Mouse (Mus musculus) MEL (cell line): ENCODE measurements around the gene Vps13d. TPM values are rescaled to one million over a fixed set of nuclear protein-coding genes. Genes with fewer than 3 reads are reported as not detected.

Experiments used
- DNase-seq: peaks from one replicate; pipeline ENCODE4 v3.0.0; 2011; ENCODE audit warnings: low read depth, low spot score
- H3K27ac ChIP-seq: 2 replicates; pipeline ENCODE4 v1.5.1; 2012; ENCODE audit warnings: low read depth, mild to moderate bottlenecking, control low read depth, low read length, moderate library complexity; ENCODE audit not compliant: control insufficient read depth
- H3K27me3 ChIP-seq, 2 experiments: fragments of 150-350 bp in 1 of 2; sonication (generic) in 1 of 2; 2 replicates each; pipeline ENCODE4 v1.6.1; 2012; ENCODE audit warnings: low read length in 2 of 2, mild to moderate bottlenecking in 2 of 2, improper control_type of control experiment in 1 of 2, moderate library complexity in 1 of 2; ENCODE audit not compliant: insufficient read depth in 2 of 2, control insufficient read depth in 1 of 2
- H3K36me3 ChIP-seq, 2 experiments: 2 replicates each; pipeline ENCODE4 v1.6.1; 2012 to 2014; ENCODE audit warnings: low read length in 2 of 2, improper control_type of control experiment in 1 of 2, inconsistent platforms in 1 of 2, mild to moderate bottlenecking in 1 of 2; ENCODE audit not compliant: insufficient read depth in 2 of 2, control insufficient read depth in 1 of 2
- H3K4me1 ChIP-seq, 2 experiments: fragments of 150-350 bp in 1 of 2; sonication (generic) in 1 of 2; 2 replicates each; pipeline ENCODE4 v1.6.1; 2012; ENCODE audit warnings: low read length in 2 of 2, improper control_type of control experiment in 1 of 2, mild to moderate bottlenecking in 1 of 2; ENCODE audit not compliant: insufficient read depth in 2 of 2, control insufficient read depth in 1 of 2
- H3K4me3 ChIP-seq, 2 experiments: fragments of 150-350 bp in 1 of 2; sonication (generic) in 1 of 2; 2 replicates each; pipeline ENCODE4 v1.5.1; 2012; ENCODE audit warnings: low read depth in 2 of 2, low read length in 2 of 2, mild to moderate bottlenecking in 2 of 2, moderate library complexity in 2 of 2, control low read depth in 1 of 2, improper control_type of control experiment in 1 of 2; ENCODE audit not compliant: control insufficient read depth in 1 of 2, insufficient read depth in 1 of 2
- H3K79me2 ChIP-seq: 2 replicates; pipeline ENCODE4 v1.6.1; 2012; ENCODE audit warnings: mild to moderate bottlenecking, low read length, moderate library complexity; ENCODE audit not compliant: control insufficient read depth, poor library complexity, insufficient read depth
- H3K9ac ChIP-seq: 2 replicates; pipeline ENCODE4 v1.6.1; 2012; ENCODE audit warnings: low read depth, mild to moderate bottlenecking, control low read depth, low read length, moderate library complexity; ENCODE audit not compliant: control insufficient read depth, poor library complexity, severe bottlenecking
- H3K9me3 ChIP-seq: fragments of 150-350 bp; sonication (generic); replicated peaks from 2 replicates; pipeline ENCODE4 v1.6.1; 2012; ENCODE audit warnings: mild to moderate bottlenecking, low read length, improper control_type of control experiment, moderate library complexity; ENCODE audit not compliant: insufficient read depth
- BHLHE40 ChIP-seq: IDR thresholded peaks from 2 replicates; pipeline ENCODE4 v1.6.1; 2012; ENCODE audit warnings: low read depth, mild to moderate bottlenecking, inconsistent platforms, low read length, improper control_type of control experiment, borderline replicate concordance
- CHD1 ChIP-seq: IDR thresholded peaks from 2 replicates; pipeline ENCODE4 v1.6.1; 2012; ENCODE audit warnings: low read depth, mild to moderate bottlenecking, inconsistent platforms, low read length, improper control_type of control experiment
- CHD2 ChIP-seq: IDR thresholded peaks from 2 replicates; pipeline ENCODE4 v1.6.1; 2011; ENCODE audit warnings: low read length, improper control_type of control experiment
- E2F4 ChIP-seq: IDR thresholded peaks from 2 replicates; pipeline ENCODE4 v1.6.1; 2011; ENCODE audit warnings: low read depth, low read length, improper control_type of control experiment, borderline replicate concordance
- EP300 ChIP-seq, 2 experiments: IDR thresholded peaks; 2 replicates each; pipeline ENCODE4 v1.6.1; 2011; ENCODE audit warnings: improper control_type of control experiment in 2 of 2, low read length in 2 of 2, low read depth in 1 of 2, mild to moderate bottlenecking in 1 of 2
- ETS1 ChIP-seq: IDR thresholded peaks from 2 replicates; pipeline ENCODE4 v1.6.1; 2012; ENCODE audit warnings: low read depth, mild to moderate bottlenecking, inconsistent platforms, low read length, improper control_type of control experiment, moderate library complexity
- GABPA ChIP-seq: IDR thresholded peaks from 2 replicates; pipeline ENCODE4 v1.6.1; 2012; ENCODE audit warnings: low read depth, mild to moderate bottlenecking, inconsistent platforms, low read length, improper control_type of control experiment, moderate library complexity
- HCFC1 ChIP-seq: IDR thresholded peaks from 2 replicates; pipeline ENCODE4 v1.6.1; 2012; ENCODE audit warnings: low read depth, mild to moderate bottlenecking, inconsistent platforms, low read length, improper control_type of control experiment, moderate library complexity
- JUND ChIP-seq: IDR thresholded peaks from 2 replicates; pipeline ENCODE4 v1.6.1; 2011; ENCODE audit warnings: low read depth, mild to moderate bottlenecking, improper control_type of control experiment, low read length
- MAX ChIP-seq: IDR thresholded peaks from 2 replicates; pipeline ENCODE4 v1.6.1; 2011; ENCODE audit warnings: low read length, improper control_type of control experiment
- MAZ ChIP-seq: IDR thresholded peaks from 2 replicates; pipeline ENCODE4 v1.6.1; 2012; ENCODE audit warnings: low read depth, mild to moderate bottlenecking, inconsistent platforms, low read length, improper control_type of control experiment
- MEF2A ChIP-seq: IDR thresholded peaks from 2 replicates; pipeline ENCODE4 v1.6.1; 2014; ENCODE audit warnings: low read depth, mild to moderate bottlenecking, inconsistent platforms, low read length, improper control_type of control experiment; ENCODE audit not compliant: poor library complexity, insufficient replicate concordance, severe bottlenecking; ENCODE audit errors: extremely low read depth
- NRF1 ChIP-seq: IDR thresholded peaks from 2 replicates; pipeline ENCODE4 v1.6.1; 2014; ENCODE audit warnings: low read depth, mild to moderate bottlenecking, inconsistent platforms, low read length, improper control_type of control experiment, moderate library complexity; ENCODE audit not compliant: poor library complexity, insufficient read depth, severe bottlenecking
- TBP ChIP-seq: IDR thresholded peaks from 2 replicates; pipeline ENCODE4 v1.8.0; 2011; ENCODE audit warnings: low read depth, low read length, improper control_type of control experiment
- USF2 ChIP-seq, 2 experiments: IDR thresholded peaks; 2 replicates each; pipeline ENCODE4 v1.6.1; 2011 to 2012; ENCODE audit warnings: improper control_type of control experiment in 2 of 2, low read length in 2 of 2, borderline replicate concordance in 1 of 2, inconsistent platforms in 1 of 2, low read depth in 1 of 2, mild to moderate bottlenecking in 1 of 2; ENCODE audit not compliant: insufficient read depth in 1 of 2
- ZKSCAN1 ChIP-seq: IDR thresholded peaks from 2 replicates; pipeline ENCODE4 v1.6.1; 2012; ENCODE audit warnings: low read depth, mild to moderate bottlenecking, inconsistent platforms, low read length, improper control_type of control experiment, moderate library complexity
- ZMIZ1 ChIP-seq: IDR thresholded peaks from 2 replicates; pipeline ENCODE4 v1.6.1; 2012; ENCODE audit warnings: low read depth, mild to moderate bottlenecking, inconsistent platforms, low read length, improper control_type of control experiment, moderate library complexity
- polyA plus RNA-seq, 2 experiments: library from polyadenylated mRNA; stranded (reverse) in 1 of 2; unstranded in 1 of 2; fragments of >175 nt in 1 of 2; fragments of >200 nt in 1 of 2; gene quantifications; 2 replicates each; pipeline versions ENCODE4 v1.2.1 to v1.2.4; 2012; ENCODE audit warnings: low replicate concordance in 2 of 2, low read depth in 1 of 2; ENCODE audit not compliant: insufficient read length in 2 of 2, insufficient read depth in 1 of 2, missing spikeins in 1 of 2
- total RNA-seq: library from RNA; depleted of rRNA; stranded (reverse); fragments of 300-350 nt; gene quantifications from 2 replicates; pipeline ENCODE4 v1.2.3, GENCODE M21; 2012

Vps13d gene
- total and polyA plus RNA-seq, 3 experiments: 8.9 to 14.5 (median 13.2) TPM

GRCm38 (mm10) chr4:145067019-145067680 is 127.7 kb downstream of the Vps13d start:
- no peaks in the 10 kb centered on the region for H3K9me3 ChIP-seq
- H3K27ac ChIP-seq: no peak overlapping the region
- H3K36me3 ChIP-seq: peaks cover 0 to 7% of the 10 kb centered on the region in 2 experiments; a peak in 2 of 4 replicates
- no peak overlapping the region for H3K9ac ChIP-seq
- H3K4me1 ChIP-seq: no peaks in the 10 kb centered on the region
- H3K79me2 ChIP-seq: no peaks in the 10 kb centered on the region
- H3K4me3 ChIP-seq: no peak overlapping the region
- DNase-seq: no peak
- H3K27me3 ChIP-seq: no peaks in the 10 kb centered on the region
- TF ChIP-seq TBP: no peak

DNA sequence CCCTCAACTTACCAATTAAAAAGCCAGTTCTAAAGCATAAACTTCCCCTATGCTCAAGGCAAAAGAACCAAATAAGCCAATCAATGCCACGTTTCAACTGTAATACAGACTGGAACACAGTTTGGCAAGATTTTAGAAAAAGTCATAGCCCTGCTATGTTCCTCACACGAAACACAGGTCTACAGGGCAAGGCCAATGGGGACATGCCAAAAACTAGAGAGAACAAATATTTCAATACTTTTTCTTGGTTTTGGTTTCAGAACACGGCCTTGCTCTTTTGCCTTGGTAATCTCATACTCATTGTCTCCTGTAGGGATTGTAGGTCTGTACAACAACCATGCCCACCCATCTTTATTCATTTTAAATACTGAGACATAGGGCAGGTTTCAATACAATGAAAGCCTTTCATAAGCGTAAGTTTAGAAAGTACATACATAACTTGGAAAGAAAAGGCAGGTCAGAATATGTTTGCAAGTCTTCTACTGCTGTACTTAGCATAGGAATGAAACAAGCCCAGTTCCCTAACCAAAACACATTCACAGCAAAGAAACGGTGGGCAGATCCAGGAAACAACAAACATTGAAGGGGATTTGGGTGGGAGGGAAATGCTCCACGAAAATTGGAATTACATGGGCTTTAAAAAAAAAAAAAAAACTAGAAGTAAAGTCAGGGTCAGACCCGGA is 128.3 kb downstream of the Vps13d start:
- Histone ChIP-seq H3K4me3 (no peak overlapping the region), H3K27me3 (no peaks in the 10 kb centered on the region), H3K9ac (no peak overlapping the region), H3K27ac (no peak overlapping the region), H3K9me3 (no peaks in the 10 kb centered on the region), H3K4me1 (no peaks in the 10 kb centered on the region), H3K79me2 (no peaks in the 10 kb centered on the region), H3K36me3 (peaks cover 0 to 9% of the 10 kb centered on the region in 2 experiments; a peak in 2 of 4 replicates)
- no peak for DNase-seq
- TF ChIP-seq MAZ: no peak
- TF ChIP-seq ZKSCAN1: no peak
- TF ChIP-seq GABPA: no peak

GRCm38 (mm10) chr4:145058749-145059442 is 135.9 kb downstream of the Vps13d start:
- DNase-seq: no peak
- Histone ChIP-seq H3K79me2 (no peaks in the 10 kb centered on the region), H3K27ac (no peak overlapping the region), H3K9me3 (no peaks in the 10 kb centered on the region), H3K36me3 (peaks cover 5 to 7% of the 10 kb centered on the region in 2 experiments), H3K4me3 (no peak overlapping the region), H3K27me3 (no peaks in the 10 kb centered on the region), H3K4me1 (peaks cover 3 to 4% of the 10 kb centered on the region in 2 experiments; a peak in 1 of 4 replicates), H3K9ac (no peak overlapping the region)
- TF ChIP-seq ZMIZ1 (no peak), HCFC1 (no peak), MAZ (no peak), JUND (no peak), ETS1 (no peak), USF2 (IDR thresholded peaks at IDR 0.05; ENCODE audit: borderline replicate concordance in 1 of 2, insufficient read depth in 1 of 2, low read depth in 1 of 2, low read length in 2 of 2) (no peak), NRF1 (no peak), MEF2A (no peak), E2F4 (no peak), CHD2 (no peak), MAX (no peak), BHLHE40 (no peak), CHD1 (no peak), EP300 (IDR thresholded peaks at IDR 0.05; ENCODE audit: low read depth in 1 of 2, low read length in 2 of 2) (no peak; a peak in 1 of 4 replicates)
